Mouse (Mus musculus): ENCODE measurements at regions not wholly inside any gene's neighbourhood (a gene's known extent, or its start where the extent isn't known, plus 50 kb on each side); places are given as distances from the start of the nearest gene placed in this dataset.

GRCm38 (mm10) chr12:90946528-90946918 is 208.3 kb upstream of the Dio2 start:
- no peak for DNase-seq (ENCODE audit: low read depth, low spot score)

DNA sequence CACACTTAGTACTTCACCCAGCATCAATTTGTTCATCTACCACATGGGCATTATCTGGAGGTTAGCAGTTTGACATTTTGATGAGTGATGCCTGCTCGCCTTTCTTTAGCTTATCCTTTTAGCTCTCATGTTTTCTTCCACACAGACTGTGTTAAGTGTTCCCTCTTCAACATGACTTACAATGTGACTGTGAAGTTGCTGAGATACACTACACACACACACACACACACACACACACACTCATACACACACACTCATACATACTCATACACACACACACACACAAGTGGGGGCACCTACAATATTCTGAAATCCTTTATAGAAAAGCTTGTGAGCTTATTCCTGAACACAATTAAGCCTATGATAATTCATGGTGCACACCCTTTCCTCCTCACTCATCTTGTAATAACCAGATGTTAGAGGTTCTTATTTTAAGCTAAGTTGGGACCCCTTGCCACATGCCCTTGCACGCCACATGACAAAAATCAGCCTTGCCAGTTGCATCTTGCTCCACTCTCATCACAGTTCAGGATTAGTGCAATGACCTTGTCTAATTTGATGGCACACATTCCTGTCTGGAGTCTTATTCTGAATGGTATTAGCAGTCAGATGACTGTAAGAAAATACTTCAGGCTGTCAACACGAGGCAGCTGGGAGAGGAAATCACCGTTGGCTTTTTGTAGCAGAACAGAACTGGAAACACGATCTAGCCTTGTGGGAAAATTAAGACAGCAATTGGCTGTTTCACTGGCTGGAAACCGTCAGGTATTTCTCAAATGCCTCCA is 207.7 kb upstream of the Dio2 start:
- DNase-seq (ENCODE audit: low read depth, low spot score) = no peak

DNA sequence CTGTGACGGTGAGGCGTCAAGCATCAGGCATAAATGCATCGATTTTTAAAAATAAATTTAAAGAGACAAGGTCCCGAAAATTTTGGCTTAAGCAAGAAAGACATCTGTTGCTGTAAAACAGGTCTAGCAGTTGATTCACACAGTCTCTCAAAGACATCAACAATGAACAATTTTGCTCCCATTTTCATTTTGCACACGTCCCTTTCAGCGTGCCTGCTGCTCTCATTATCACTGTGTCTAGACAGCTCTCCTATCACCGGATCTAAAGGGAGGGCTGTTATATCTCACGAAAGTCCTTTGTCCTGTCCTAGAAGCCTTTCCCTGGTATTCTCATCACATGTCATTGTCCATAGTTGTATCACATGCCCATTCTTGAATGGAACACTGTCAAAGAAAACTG is 194.4 kb upstream of the Dio2 start:
- DNase-seq (ENCODE audit: low read depth, low spot score) = no peak

DNA sequence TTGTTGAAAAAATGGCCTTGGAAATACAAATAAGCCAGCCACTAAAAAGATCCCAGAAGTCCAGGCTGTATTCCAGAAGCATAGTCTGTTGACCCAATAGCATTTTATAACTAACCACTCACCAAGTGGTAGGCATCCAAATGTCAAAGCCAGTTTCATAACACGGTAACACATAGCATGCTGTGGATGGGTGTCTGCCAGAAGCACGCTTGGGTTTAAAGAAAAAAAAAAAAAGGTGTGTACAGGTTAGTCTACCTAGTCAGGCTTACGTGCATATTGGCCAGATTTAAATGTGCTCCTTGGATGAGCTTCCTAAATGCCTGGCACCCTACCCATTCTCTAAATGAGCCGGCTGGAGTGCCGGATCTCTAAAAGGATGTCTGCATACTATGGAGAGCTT is 194.0 kb upstream of the Dio2 start:
- no peak for DNase-seq (ENCODE audit: low read depth, low spot score)

- no peak for DNase-seq (ENCODE audit: low read depth, low spot score)
Observed at GRCm38 (mm10) chr12:90930091-90930715, 192.0 kb upstream of the Dio2 start.

GRCm38 (mm10) chr12:90923603-90924002 is 185.4 kb upstream of the Dio2 start:
- no peak for DNase-seq (ENCODE audit: low read depth, low spot score)

DNA sequence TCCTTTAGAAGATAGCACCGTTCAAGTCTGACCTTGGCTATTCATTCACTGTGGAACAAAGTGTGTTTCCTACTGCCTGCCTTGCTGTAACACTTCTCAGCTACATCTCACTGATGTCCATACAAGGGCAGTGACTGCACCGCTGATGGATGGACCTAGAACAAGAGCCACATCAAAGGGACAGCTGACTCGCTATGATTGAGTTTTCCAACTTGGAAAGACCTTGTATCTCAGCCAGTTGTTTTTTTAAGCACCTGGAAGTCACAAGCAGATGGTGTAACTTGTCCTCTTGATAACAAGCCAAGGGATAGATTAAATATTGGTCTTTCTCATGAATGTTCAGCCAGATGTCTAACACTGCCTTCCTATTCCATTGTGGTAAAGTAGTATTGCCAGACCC is 184.9 kb upstream of the Dio2 start:
- DNase-seq (ENCODE audit: low read depth, low spot score) = no peak

- DNase-seq (ENCODE audit: low read depth, low spot score) = no peak
Observed at GRCm38 (mm10) chr12:90921227-90921626, 183.0 kb upstream of the Dio2 start.

DNA sequence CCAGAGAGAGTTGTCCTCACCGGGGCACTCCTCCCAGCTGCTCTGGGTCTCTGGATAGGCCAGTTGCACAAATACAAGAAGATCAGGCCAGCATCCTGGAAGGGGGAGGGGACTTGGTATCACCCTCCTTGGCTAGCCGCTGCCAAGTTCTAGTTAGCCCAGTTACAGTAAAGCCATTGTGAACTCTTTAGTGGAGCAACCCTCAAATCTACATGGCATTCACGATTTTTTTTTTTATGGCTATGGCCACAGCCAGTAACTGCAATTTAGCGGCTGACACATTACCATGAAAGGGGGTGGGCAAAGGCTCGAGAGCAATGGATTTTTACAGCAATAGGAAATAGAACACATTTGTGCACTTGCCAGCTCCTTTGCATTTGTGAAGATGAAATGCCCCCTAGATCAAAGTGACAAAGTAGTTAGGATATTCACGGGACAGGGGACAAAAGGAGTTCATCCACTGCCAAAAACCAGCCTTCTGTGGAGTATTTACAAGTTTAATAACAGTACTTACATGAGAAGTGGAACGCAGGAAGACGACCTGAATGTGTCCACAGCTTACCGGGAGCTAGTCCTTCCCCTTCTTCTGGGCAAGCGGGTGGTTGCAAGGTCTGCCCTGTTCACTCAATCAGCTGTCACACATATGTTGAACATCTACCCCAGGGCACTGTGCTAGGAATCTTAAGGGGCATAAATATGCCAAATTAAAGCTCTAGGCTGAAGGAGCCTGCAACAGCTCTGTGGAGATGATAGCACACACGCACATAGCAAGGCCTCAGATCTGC is 177.9 kb upstream of the Dio2 start:
- DNase-seq (ENCODE audit: low read depth, low spot score) = no peak

GRCm38 (mm10) chr12:90903991-90904390 is 165.8 kb upstream of the Dio2 start:
- peak; percentile 11 for DNase-seq (ENCODE audit: low read depth, low spot score)

DNA sequence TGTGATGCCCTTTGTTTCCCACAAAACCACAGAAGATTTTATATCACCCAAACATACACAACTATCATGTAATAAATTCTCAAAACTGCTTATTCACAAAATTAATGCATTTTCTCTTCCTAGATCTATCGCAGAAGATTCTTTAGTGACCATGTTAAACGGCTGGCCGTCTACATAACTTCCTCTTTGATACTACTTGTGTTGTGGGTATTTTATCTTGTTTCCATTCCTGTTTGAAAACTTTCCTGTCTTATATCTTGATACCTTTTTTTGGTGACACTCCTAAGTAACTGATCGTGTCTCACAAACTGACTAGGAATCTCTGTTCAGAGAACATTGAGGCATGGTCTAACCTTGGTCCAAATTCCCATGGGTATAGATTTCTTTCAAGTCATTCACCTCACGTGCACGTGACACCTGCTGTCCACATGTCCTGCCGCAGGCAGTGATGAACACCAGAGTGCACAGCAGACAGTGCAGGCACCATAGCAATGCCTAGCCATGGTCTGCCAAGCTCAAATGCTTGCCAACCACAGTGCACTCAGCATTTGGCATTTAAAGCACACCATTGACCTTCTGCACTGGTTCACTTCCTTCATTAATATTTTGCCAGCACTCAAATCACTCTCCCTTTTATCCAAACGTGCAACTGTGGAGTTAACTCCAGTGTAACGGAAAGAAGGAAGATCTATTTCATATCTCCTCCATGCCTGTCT is 155.6 kb upstream of the Dio2 start:
- DNase-seq (ENCODE audit: low read depth, low spot score) = no peak

DNA sequence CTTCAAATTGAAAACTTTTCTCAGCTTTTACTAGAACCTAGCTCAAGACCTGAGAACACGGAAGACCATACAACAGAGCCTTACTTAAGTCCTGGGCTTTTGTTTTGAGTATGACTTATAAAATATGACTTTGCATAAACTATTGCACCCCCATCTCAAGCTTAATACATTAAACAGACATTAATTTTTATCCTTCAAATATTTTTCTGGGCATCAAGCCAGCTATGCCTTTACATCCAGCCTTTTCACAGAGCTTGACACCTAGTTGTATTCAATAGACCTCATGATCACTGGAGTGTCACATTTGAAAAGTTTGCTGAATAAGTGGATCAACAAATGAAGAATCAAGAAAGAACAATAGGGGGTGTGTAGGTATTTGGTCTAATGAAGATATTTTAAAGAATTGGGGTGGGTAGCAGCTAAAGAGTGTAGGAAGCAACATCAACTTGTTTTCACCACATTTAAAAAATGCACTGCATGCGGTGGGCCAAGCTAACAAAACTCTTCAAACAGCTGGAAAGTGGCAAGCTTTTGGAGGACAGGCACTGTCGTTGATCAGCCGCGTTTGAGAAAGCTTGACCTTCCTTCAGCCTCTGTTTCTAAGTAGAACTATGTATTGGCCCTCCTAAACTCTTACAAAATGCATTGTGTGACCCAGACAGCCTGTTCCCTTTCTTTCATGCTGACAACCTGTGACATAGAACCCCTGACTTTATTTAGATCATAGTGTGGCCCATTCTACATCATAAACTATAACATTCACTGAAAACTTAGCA is 138.2 kb upstream of the Dio2 start:
- no peak for DNase-seq (ENCODE audit: low read depth, low spot score)

DNA sequence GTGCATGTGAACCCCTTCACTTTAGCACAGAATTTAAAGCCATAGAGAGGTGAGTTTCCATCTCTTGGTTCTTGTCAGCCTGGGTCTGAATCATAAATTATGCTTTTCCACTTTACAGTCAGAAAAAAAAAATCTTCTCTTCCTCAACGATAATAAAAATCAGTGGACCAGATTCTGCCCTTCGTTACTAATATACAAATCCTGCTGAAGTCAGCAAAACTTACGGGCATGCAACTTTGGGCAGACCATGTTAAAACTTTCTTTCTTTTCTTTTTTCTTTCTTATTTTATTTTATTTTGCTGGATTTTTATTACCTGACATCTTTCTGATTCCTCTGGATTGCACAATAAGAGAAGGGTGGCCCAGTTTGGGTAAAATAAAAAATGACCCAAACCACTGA is 136.6 kb upstream of the Dio2 start:
- DNase-seq (ENCODE audit: low read depth, low spot score) = no peak

- no peak for DNase-seq (ENCODE audit: low read depth, low spot score)
Observed at GRCm38 (mm10) chr12:90873959-90874358, 135.7 kb upstream of the Dio2 start.

- no peak for DNase-seq (ENCODE audit: low read depth, low spot score)
Observed at GRCm38 (mm10) chr12:90866597-90866996, 128.4 kb upstream of the Dio2 start.

- no peak for DNase-seq (ENCODE audit: low read depth, low spot score)
Observed at GRCm38 (mm10) chr12:90862632-90863031, 124.4 kb upstream of the Dio2 start.

- no peak for DNase-seq (ENCODE audit: low read depth, low spot score)
Observed at GRCm38 (mm10) chr12:90857746-90858145, 119.5 kb upstream of the Dio2 start.

GRCm38 (mm10) chr12:90810666-90811065 is 72.4 kb upstream of the Dio2 start:
- DNase-seq (ENCODE audit: low read depth, low spot score) = no peak

- no peak for DNase-seq (ENCODE audit: low read depth, low spot score)
Observed at GRCm38 (mm10) chr12:90790562-90790961, 52.3 kb upstream of the Dio2 start.

All from ES-CJ7 (cell line).